Mouse (Mus musculus) T-helper 1 cell (primary cell): ENCODE measurements around the gene Il34.

Experiments used
- in situ Hi-C: fragments of 300-600 bp; cut with MboI, MseI; formaldehyde crosslinking; loops from one replicate; pipeline ENCODE4 v1.15.1; 2025; ENCODE audit warnings: high pct_unique_total_duplicates

Gene Il34

DNA sequence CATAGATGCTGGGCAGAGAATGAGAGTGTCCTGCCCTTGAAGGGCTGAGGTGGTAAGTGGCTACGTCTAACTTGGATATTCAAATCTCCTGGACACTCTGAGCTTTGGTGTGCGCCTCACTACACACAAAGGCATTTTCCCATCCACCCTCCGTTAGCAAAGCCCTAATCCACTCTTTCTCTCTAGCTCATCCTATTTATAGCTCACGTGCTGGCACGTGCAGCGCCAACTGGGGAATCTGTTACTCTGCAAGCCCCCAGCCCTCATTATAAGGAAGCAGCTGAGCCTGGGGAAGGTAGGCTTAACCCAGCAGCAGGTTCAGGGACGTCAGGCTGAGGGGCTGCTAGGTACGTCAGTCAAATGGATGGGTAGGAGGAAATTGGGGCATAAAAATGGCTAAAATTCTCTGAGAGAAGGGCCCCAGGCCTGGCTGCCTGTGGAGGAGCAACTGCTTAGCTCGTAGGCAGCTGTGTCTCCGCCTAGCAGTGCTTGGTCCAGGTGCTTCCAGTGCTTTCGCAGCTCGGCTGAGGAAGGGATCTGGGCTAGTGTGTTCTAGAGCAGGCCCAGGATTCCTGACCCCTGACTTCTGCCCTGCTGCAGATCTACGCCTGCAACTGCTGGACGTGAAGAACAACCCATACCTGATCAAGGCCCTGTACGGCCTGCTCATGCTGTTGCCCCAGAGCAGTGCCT, 90.8 kb downstream of the Il34 start:
- in situ Hi-C loops, result no loop called here

DNA sequence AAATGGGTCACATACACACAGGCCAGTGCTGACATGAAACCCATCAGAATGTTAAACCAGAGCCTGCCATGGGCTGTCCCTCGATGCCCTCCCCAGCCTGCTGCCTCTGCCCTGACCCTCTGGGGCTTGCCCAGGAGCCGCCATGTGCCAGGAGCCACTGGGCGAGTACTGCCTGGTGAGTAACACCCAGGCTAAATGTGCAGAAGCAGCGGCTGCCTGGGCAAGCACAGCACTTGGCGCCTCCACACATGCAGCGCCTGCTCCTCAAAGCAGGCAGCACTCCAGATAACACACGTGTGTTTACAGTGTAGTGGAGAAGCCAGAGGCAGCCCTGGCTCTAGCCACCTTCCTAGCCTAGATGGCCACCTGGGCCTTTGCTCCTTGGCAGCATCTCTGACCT, 92.7 kb downstream of the Il34 start:
- in situ Hi-C loops, result no loop called here

DNA sequence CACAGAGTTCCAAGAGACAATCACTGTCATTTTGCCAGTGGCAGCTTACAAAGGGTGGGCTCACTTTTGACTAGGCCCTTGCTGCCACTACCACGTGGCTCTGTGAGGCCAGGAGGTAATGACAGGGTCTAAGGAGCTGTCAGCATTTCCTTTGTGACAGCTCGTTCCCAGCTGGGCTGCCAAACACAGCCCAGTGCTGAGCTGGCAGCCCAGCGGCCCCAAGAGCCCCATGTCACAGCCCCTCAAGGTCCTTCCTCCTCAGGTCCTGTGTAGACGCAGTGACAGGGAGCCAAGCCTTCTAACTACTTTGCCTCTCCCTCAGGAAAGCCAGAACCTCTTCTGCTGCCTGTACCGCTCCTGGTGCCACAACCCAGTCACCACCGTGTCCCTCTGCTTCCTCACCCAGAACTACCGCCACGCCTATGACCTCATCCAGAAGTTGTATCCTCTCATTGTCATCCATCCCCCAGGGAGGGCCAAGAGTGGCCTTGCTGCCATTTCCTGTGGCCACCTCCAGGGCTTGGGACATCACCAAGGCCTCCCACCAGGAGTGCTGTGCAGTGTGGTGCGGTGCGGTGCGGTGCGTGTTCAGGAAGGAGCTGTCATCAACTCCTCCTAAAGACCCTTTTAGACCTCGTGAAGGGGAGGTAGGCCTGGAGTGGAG, 94.3 kb downstream of the Il34 start:
- in situ Hi-C loops, result no loop called here

DNA sequence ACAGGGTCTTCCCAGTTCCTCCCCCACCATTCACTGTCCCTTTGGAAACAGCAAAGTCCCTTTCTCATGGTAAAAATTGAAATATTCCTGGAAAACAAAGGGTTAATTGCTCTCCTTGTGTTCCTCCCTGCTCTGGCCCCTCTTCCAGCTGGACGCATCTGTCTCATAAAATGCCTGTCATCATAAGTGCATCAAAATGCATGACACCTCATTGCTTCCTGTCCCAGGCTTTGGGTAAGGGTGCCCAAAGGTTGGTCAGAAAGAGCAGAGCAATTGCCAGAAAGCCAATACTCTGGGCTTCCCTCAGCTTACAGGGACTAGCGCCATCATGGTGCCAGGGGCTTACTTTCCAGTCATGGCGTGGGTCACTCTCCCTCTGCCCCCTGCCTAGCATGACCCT, 95.1 kb downstream of the Il34 start:
- in situ Hi-C loops, result no loop called here

DNA sequence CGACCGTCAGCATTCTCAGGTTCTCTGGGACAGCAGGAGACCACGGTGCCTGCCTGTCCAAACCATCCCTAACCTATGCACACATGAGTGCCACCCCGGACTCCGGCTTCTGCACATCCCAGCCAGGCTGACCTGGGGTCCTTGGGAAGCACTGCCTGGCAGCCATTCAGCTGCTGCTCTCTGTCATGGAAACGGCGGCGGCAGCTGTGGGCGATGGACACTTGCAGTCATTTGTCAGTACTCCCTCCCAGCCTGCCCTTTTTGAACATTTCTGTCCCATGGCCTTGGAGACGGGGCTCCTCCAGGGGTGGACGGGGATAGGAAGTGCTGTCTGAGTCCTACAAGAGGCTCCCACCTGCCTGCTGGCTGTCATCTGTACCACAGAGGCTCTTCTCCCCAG, 97.3 kb downstream of the Il34 start:
- in situ Hi-C loops, result no loop called here

DNA sequence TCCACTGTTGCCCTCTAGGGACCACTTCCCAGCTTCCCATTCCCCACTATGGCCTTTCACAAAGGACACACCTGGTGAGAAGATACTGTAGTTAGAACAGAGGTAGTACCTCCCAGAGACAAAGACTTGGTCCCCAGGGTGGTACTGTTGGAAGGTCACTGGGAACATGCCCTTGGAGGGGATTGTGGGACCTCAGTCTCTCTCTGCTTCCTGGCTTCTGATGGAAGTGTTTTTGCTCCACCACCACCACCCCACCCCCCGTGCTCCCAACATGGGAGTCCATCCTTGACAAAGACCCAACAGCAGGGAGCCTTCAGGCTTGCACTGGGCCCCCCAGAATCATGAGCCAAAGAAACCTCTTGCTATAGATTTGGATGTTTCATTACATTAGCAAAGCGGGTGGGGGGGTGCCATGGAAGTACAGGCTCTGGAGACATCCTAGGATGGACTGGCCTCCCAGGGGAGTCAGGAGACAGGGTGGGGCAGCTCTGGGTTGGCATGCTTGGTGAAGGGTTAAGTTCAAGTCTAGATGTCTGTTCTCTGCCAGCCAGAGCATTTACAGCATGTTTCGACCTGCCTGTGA, 99.3 kb downstream of the Il34 start:
- in situ Hi-C loops, result no loop called here

DNA sequence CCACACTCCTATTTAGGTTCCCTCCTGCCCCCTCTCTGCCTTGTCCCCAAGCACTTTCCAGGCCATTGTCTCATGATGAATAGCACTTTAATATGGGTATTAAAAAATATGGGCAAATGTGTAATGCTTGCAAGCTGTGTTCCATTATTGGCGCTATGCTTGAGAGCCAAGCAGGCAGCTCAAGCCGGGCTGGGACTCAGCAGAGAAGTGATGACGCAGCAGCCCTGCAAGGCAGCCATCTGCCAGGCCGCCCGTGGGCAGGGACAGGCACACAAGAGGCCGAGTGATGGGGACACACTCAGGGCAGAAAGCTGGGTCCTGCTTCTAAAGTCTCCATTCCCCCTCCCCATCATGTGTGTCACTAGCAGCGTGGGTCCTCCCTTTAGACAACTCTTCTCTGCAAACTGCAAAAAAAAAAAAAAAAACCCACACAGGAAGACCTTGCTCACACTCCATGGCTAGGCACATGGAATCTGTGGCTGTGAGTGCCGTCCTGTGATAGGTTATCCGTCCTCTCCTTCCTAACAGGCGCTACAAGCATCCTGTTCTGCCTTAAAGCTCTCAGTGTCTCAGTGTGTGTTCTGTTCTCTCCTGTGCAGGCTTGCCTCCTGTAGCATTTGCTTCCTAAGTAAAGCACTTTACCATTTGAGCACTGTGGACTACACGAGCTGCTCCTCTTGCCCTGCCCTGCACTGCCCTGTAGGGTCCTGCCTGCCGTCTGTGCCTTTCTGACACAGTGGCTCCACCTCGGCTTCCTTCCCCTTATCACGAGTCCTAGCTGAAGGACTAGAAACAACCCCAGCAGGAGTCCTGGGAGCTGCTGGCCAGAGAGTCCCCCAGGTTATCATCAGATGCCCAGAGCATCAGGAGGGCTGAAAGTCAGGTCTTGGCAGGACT, 100.1 kb downstream of the Il34 start:
- in situ Hi-C loops, result no loop called here

DNA sequence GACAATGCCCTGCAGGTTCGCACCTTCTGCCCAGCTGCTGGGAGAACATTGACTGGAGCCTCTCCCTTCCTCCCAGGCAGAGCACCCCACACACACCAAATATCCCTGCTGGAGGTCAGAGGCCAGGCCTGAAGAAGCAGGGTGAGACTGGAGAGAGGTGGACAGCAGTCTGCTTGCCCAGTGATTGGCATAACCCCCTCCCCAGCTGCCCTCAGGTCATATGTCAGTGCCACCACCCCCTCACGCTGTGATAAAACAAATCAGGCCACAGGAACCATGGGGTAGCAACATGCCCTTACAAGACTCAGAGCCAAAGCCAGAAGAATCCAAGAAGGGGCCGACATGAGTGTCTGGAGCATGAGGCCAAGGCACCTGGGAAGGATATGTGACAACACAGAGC, 101.6 kb downstream of the Il34 start:
- in situ Hi-C loops, result no loop called here

DNA sequence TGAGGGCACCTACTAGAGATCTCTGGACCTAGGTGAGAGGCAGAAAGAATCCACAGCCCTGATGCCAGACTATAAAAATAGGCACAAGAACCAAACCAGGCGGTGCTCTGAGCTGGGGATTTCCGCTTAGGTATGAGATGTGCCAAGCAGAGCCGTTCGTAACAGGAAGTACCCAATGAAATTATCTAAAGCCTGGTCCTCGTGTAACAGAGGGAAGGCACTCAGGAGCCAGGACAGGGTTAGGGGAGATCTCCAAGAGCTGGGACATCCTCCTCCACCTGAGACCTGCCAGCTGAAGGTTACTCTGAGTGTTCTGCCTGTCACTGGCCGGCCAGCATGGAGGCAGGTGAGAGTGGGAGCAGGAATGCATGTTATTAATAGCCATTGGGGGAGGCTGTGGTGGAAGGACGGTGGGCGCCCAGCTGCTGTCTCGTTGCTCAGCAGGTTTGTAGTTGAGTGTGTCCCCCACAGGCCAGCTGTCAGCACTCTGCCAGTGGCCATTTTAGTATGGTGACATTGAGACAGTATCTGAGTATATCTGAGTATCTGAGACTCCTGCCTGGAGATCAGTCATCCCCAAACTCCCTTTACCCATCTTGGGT, 102.2 kb downstream of the Il34 start:
- in situ Hi-C loops, result no loop called here

DNA sequence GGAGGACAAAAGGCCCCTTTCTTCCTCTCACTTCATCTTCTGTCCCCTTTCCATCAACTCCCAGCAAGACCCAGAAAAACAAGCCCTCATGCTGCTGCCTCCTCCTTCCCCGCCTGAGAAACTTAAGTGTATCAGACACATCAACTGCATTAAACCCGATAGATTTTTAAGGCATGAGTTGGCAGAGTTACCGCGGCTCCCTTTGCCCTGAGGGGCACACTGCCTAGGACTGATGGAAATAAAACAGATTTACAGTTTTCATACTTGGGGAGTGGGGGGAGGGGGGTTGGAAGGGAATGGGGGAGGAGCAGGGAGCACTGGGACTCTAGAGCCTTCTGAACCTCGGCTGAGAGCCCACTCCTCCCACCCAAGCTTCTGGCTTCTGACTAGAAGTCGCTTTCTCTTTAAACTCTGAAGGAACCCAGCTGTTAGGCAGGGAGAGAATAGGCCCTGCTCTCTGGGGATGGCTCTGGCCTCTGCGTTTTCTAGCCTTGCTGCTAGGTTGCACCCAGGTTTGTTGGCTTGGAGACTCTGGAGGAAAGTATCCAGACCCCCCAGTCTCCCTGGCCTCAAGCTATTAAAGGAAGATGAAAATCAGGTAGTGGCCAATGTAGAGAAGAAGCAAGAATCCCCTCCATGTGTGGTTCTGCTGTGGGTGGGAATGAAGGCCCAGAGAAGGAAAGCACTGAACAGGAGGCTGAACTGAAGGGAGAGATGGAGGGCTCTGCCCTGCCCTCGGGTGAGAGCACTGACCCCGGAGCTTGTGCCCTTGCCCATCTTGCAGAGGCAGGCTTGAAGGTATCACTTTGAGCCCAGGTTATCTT, 102.9 kb downstream of the Il34 start:
- in situ Hi-C loops, result no loop called here

DNA sequence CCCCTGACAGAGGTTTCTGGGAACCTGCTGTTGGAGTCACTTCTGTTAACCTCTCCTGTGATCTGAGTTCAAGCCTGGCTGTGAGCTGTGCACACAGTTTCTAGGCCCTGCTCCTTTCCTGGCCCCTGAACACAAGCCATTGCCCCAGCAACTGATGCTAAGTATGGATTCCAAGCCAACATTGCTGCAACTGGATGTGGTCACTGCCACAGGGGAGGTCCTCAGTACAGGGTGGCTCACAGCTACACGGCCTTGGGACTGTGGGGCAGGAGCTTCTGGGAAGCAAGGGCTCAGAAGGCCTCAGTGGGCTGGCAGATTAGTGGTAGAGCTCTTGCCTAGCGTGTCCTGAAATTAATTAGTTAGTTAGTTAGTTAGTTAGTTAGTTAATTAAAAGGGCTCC, 105.2 kb downstream of the Il34 start:
- in situ Hi-C loops, result no loop called here

DNA sequence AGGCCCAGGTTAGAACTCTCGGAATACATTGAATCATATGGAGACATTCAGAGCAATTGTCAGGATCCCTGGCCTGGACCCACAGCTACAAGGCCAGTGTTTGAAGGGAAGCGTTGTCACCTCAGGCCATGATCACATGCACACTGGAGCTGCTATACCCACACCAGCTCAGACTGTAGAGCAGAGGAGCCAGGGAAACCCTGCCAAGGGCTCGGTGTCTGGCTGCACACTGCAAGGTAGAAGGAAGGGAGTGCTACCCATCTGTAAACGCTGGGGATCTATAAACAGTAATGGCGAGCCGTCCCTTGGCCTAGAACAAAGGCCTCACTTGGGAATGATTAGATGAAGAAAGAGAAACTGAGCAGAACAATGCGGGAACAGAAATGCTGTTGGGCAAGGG, 106.2 kb downstream of the Il34 start:
- in situ Hi-C loops, result no loop called here

DNA sequence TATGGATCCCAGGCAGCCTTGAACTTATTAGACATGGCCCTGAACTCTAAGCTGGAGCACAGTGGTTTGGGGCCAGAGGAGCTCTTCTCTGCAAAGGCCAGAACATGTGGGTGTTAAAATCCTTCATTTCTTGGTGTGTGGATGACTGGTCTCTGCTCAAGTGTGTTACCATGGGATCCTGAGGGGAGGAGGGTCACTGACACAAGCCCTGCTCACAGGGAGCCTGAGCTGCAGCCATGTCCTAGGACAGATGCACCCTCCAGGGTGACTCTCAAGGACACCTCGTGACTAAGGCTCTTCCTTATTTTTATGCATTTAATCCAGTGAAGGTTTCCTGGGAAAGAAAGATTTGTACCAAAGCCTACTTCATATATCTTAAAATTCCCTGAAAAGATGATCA, 107.6 kb downstream of the Il34 start:
- in situ Hi-C loops, result no loop called here

DNA sequence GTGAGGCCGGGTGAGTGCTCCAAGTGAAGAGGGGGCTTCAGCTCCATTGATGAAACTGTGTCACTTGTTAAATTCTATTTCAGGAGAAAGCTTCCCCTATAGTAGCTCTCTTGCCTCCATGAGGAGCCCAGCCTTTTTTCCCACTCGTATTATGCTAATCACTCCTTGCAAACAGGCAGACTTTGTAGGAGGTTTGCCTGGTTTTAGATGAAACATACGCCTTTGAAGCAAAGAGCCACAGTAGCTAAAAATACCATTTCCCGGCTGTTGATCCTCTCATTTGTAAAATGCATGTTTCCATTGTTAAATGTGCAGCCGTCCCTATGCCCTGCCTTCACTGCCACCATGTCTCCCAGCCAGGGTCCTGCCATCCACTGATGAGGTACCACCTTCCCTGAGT, 108.2 kb downstream of the Il34 start:
- in situ Hi-C loops, result no loop called here

DNA sequence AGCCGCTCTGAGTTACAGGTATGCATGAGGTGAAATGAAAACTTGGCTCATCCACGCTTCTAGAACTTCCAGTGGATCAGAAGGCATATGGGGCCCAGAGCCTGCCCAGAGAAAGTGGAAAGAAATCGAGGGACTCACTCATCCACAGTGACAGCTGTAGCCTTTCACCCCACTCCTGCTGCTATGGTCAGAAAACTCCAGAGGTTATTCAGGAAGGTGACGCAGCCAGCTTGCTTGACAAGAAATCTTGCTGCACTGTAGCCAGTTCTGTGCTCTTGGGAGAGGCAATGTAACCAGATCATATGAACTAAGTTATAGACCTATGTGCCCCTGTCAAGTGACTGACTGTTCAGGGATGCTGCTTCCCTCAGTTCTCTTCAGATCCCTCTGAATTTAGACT, 109.7 kb downstream of the Il34 start:
- in situ Hi-C loops, result no loop called here

DNA sequence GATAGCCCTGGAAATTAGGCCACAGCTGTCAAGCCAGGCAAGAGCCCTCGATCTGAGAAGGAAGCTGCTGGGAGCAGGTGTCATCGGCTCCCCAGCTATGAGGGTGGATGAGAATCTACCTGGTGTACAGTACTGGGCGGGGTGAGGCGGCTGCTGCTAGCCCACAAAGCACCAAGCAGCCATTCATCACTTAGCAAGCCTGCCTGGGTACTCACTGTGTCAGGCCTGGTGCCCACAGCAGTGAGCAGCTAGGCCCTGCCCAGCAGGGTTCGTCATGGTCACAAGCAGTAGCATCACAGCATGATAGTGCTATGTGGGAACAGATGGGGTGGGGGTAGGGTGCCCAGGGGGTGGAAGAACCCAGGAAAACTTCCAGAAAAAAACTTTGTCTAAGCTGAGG, 110.3 kb downstream of the Il34 start:
- in situ Hi-C loops, result no loop called here

DNA sequence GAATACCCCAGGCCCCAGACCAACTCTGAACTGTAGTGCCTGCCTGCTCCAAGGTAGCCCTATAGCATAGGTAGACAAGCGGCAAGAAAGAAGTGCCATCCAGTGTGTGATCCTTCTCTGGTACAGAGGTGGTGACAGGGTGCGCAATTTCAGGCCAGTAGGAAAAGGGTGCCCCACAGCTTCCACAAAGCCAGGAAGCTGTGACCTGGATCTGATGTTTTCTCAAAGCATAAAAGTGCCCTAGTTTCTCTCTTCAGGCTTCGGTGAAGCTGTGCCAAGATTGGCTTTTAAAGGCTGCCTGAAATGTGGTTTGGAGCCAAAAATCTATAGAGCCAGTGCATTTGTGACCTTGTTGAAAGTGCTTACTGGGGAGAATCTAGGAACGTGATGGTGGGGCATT, 110.9 kb downstream of the Il34 start:
- in situ Hi-C loops, result no loop called here

DNA sequence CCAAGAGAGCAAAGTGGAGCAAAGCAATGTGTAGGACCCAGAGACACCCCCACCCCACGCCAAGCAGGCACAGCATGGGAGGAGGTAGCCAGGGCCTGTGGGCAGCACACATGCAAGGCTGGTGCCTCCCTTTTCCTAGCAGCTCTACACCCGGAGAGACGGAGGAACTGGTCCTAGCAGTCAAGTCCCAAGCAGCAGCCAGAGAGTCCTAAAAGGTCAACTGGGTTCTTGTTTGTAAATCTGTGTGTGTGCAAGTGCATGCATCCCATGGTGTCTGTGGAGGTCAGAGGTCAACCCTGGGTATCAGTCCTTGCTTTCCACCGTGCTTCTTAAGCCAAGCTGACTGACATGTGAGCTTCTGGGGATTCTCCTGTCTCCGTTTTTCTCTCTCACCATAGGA, 111.5 kb downstream of the Il34 start:
- in situ Hi-C loops, result no loop called here
